Mouse (Mus musculus) lung, adult 2 months (tissue): ENCODE results near the gene Efhc1. TPM values are rescaled to one million over a fixed set of nuclear protein-coding genes. Genes with fewer than 3 reads are reported as not detected.

Experiments
- DNase-seq: peaks from one replicate; pipeline ENCODE4 v3.0.0; 2022
- H3K4me1 ChIP-seq: fragments of 200-500 bp; 2 replicates; pipeline ENCODE4 v1.6.1; 2011; ENCODE audit warnings: low read length; ENCODE audit not compliant: control insufficient read depth, insufficient read depth
- H3K4me3 ChIP-seq: fragments of 200-500 bp; replicated peaks from 2 replicates; pipeline ENCODE3; 2011; ENCODE audit warnings: low read depth, mild to moderate bottlenecking, control low read depth, low read length; ENCODE audit errors: extremely low read depth
- CTCF ChIP-seq: fragments of 200-500 bp; IDR thresholded peaks from 2 replicates; pipeline ENCODE4 v1.5.1; 2011; ENCODE audit warnings: mild to moderate bottlenecking, low read length, control low read depth; ENCODE audit not compliant: insufficient read depth
- POLR2A ChIP-seq: fragments of 200-500 bp; IDR thresholded peaks from 2 replicates; pipeline ENCODE4 v1.6.1; 2011; ENCODE audit warnings: low read depth, mild to moderate bottlenecking, control low read depth, low read length, borderline replicate concordance; ENCODE audit errors: extremely low read depth
- WGBS: fragments of 180-500 bp; shearing (Covaris S2); methylation state at CpG from one replicate; pipeline ENCODE4 v1.1.7; 2018; 5-methylcytosine and 5-hydroxymethylcytosine counted together
- polyA plus RNA-seq: library from polyadenylated mRNA; depleted of rRNA; stranded (reverse); fragments of >200 nt; gene quantifications from 2 replicates; pipeline ENCODE4 v1.2.3, GENCODE M21; 2012; rRNA removed

Gene Efhc1
- polyA plus RNA-seq, 1 experiment = 14.9 TPM

DNA sequence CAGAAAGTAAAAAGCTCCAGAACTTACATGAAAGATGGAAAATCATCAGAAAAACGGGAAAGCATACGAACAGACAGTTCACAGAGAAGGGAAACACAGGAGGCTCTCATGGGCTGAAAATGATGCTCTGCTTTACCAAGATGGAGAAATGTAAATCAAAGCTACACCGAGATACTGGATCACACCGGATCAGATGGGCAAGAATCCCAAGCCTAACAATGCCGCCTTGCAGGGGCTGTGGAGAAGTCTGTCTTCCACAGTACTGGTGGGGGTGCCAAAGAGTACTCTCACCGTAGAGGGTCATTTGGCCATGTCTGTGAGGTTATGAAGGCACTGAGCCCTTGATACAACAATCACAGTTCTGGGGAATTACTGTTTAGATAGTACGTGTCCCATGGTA is 75.1 kb downstream of the Efhc1 start:
- 63% methylated on average over 7 of the region's 7 CpGs for WGBS
- no peak for DNase-seq

DNA sequence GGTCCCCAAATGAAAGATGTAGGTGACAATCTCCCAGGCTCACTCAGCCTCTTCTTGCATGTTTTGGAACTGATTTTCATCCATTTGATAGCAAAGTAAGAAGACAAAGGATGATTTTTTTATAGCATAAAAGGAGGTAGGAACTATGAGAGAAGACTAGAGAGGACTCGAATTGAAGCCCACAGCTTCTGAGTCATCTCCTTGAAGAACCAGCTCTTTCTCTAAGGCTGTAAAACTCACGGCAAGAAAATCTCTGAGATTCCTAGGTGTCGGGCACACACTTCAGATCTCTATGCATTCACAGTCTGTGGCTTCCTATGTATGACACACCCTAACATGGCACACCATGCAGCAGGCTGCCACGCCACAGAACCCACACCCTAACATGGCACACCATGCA is 77.6 kb downstream of the Efhc1 start:
- TF ChIP-seq CTCF (no peak), POLR2A (no peak)

More for the DNA sequence above, 75.1 kb downstream of the Efhc1 start:
- H3K4me1 ChIP-seq = no peaks in the 10 kb centered on the region; the same call in none of the 2 replicates
- no peak overlapping the region for H3K4me3 ChIP-seq
- TF ChIP-seq CTCF (no peak), POLR2A (no peak)

DNA sequence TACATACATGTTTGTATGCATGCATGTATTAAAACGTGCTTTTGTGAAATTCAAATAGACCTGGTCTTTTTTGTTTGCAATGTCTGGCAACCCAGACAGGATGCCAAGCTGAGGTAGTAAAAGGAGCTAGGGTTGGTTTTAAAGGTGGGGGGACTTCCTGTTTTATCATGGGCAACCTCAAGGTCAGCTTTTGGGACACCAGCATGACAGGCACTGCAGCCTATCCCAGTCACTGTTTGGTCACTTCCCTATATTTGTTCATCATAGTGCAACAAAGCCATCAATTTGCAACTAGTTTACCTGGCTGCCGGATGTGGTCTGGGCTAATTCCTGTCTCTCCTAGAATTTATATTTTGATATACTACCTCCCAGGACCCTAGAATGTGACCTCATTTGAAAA is 80.2 kb downstream of the Efhc1 start:
- TF ChIP-seq POLR2A = no peak
- no peak for TF ChIP-seq CTCF
- 88% methylated on average over 2 of the region's 2 CpGs for WGBS
- H3K4me3 ChIP-seq = no peak overlapping the region
- peaks cover under 1% of the 10 kb centered on the region for H3K4me1 ChIP-seq
- DNase-seq = no peak

More for the DNA sequence above, 77.6 kb downstream of the Efhc1 start:
- Histone ChIP-seq H3K4me1 (no peaks in the 10 kb centered on the region; the same call in none of the 2 replicates), H3K4me3 (no peak overlapping the region)
- no peak for DNase-seq
- WGBS = 90% methylated on average over 4 of the region's 4 CpGs

DNA sequence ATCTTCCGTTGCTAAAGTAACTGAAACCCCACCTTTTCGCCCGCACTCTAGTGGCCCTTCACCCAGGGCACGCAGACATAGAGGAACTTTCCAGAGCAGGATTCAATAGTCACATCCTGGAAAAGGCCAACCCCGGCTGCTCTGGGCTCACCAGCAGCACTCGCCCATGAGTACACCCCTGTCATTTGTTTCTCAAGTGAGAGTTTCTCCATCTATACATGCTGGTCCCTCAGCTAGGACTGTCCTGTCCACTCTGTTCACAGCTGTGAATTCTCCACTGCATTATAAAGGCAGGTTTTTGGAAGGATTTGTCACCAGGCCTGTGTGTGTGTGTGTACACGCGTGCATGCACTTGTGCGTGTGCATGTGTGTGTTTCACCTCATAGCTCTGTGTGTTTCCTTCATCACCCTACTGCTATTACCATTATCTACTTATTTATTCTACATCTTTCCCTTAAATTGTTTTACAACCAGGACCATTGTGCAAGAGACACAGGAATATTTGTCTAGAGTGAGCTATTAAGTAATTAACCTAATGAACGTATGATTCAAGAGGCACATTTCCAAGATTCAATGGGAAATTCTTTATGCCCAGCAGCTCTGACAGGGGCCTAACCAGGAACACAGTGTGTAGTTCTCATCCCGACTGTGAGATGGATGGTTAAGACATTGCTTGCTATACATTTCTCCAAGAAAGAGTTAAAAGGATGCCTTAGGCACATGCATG is 81.8 kb downstream of the Efhc1 start:
- TF ChIP-seq CTCF (no peak), POLR2A (no peak)
- Histone ChIP-seq H3K4me3 (no peak overlapping the region), H3K4me1 (peaks cover 5% of the 10 kb centered on the region; the same call in 1 of the 2 replicates)
- no peak for DNase-seq
- WGBS = 87% methylated on average over 11 of the region's 11 CpGs

DNA sequence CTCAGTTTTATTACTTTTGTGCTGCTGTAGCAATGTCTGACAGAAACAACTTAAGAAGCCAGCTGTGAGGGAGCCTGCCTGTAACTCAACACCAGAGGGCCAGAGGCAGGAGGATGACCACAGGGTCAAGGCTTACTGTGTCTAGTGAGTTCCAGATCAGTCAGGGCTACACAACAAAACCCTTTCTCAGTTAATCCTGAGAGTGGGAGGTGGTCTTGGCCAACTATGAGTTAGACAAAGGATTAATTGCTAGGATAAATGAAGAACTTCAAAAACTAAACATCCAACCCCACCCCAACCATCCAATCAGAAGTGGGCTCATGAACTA is 82.3 kb downstream of the Efhc1 start:
- no peak for DNase-seq
- no peak for TF ChIP-seq CTCF
- no peak for TF ChIP-seq POLR2A
- H3K4me1 ChIP-seq = peaks cover 5% of the 10 kb centered on the region; the same call in 1 of the 2 replicates
- H3K4me3 ChIP-seq = no peak overlapping the region

DNA sequence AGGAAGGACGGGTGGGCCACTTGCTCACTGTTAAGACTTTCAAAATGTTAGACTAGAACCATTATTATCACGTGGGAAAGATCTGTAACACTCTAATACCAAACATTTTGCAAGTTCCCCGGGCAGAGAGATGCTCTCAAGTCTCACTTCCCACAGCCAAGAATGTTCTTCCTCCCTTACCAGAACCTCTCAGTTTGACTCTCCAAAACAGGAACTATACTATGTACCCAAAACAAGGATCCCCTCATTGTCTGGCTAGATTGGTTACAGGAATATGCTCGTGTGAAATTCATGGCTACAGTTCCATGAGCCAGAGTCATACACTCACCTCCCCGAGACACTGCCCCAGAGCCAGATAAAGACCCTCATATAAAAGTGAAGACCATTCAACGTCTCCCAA is 84.5 kb downstream of the Efhc1 start:
- TF ChIP-seq POLR2A = no peak
- TF ChIP-seq CTCF = no peak
- Histone ChIP-seq H3K4me3 (no peak overlapping the region), H3K4me1 (peaks cover 5% of the 10 kb centered on the region; the same call in 1 of the 2 replicates)
- DNase-seq = no peak
- 51% methylated on average over 6 of the region's 6 CpGs for WGBS

DNA sequence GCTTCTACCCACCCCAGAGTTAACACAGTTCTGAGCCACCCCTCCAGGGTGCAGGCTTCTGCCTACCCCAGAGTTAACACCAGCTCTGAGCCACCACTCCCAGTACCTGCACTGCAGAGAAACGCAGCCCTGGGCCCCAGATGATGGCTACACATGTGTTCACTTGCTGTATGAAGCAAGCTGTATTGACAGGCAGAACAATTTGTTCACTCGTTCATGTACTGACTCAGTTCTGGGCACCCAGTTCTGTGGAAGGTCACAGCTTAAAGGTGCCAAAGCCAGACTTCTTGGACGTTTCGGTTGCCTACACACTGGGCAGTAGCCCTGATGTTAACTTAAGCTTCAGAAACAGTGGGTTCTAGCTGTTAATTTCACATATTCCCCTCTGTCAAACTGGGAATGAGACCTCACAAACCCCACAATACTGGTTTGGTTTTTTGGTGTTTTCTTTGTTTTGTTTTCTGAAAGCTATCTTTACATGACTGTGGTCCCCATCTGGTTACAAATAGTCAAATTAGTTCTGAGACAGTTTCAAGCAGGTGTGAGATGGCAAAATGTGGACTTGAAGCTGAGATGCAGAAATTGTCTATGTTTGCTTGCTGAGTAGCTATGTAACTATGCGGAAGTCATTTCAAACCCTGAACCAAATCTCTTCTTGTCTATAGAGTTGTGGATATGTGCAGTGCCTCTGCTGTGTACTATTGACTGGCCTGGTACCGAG is 86.6 kb downstream of the Efhc1 start:
- WGBS = 74% methylated on average over 6 of the region's 6 CpGs
- DNase-seq = no peak
- Histone ChIP-seq H3K4me1 (peaks cover 5% of the 10 kb centered on the region; the same call in 1 of the 2 replicates), H3K4me3 (no peak overlapping the region)
- TF ChIP-seq CTCF (no peak), POLR2A (no peak)

DNA sequence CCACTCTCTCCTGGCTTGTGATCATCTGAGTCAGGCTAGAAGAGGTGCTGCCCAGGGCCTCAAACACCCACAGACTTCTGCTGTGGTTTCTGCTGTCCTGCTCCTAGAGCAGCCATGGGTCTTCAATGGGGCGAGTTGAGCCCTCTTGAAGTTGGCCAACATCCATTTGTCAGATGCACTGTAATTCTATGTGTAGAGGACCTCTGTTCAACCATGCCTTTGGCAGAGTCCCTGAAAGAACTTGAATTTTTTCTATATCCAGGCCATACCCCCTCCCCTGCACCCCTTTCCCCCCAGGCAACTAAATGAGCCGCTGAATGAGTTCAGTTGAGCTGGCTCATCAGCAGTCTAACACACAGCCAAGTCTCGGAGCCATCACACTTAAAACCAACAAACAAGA is 88.1 kb downstream of the Efhc1 start:
- 94% methylated on average over 3 of the region's 3 CpGs for WGBS
- Histone ChIP-seq H3K4me3 (no peak overlapping the region), H3K4me1 (peaks cover 5% of the 10 kb centered on the region; the same call in 1 of the 2 replicates)
- DNase-seq = no peak
- TF ChIP-seq POLR2A = no peak
- no peak for TF ChIP-seq CTCF

DNA sequence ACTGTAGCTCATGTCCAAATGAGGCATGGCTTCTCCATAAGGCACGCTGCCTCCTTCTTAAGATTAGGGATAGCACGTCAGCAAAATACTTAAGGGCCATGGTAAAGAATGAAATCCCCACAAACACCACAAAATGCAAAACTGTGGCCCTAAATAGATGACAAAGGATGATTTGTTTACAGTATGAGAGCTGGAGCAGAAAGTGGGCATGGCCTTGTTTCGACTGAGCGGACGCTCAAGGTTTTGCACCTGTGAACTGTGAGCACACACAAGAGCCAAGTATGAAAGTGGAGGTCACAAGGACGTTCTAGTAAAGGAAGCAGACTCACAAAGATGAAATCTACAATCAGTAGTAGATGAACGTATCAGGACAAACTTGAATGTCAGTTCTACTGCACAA is 88.7 kb downstream of the Efhc1 start:
- 81% methylated on average over 7 of the region's 7 CpGs for WGBS
- H3K4me3 ChIP-seq = no peak overlapping the region
- H3K4me1 ChIP-seq = peaks cover 5% of the 10 kb centered on the region; the same call in 1 of the 2 replicates
- no peak for DNase-seq
- TF ChIP-seq POLR2A (no peak), CTCF (no peak)

Other genes with a start within 250 kb of the Efhc1 start
- gene Il17a, start 220.7 kb upstream of the Efhc1 start, polyA plus RNA-seq = not detected in 2 replicates
- not detected in 2 replicates for gene Il17f, start 161.0 kb upstream of the Efhc1 start, polyA plus RNA-seq
- 8.0 and 15.7 TPM in 2 replicates for gene Mcm3, start 131.3 kb upstream of the Efhc1 start, polyA plus RNA-seq
- 42.6 and 47.2 TPM in 2 replicates for gene Paqr8, start 61.0 kb upstream of the Efhc1 start, polyA plus RNA-seq
- gene Tram2, start 127.6 kb downstream of the Efhc1 start, polyA plus RNA-seq = 8.1 and 12.9 TPM in 2 replicates